Mouse (Mus musculus): ENCODE data around the gene Dnah2.

Gene Dnah2

DNA sequence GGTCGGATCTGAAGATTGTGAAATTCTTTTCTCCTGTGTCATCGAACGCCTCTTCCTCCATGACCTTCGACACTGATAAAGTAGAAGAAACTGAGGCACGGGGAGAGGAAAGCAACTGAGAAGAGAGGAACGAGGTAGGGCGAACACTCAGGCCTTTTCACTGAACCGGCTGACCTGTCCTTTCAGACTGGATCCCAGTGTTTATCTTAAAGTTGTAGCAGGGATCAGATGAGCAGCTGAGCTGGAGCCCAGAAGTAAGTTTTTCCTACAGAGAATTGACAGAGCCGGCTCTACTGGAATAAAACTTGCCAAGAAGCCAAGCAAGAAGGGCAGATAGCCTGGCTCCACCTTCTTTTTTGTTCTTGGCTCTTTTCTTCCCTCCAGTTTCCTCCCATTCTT is 178.1 kb downstream of the Dnah2 start:
- DNase-seq (ENCODE audit: extremely low read depth, insufficient read length, low spot score): no peak
